Mouse (Mus musculus) cerebellum, adult 2 months (tissue): ENCODE data around the gene Slc27a1. TPM values are rescaled to one million over a fixed set of nuclear protein-coding genes. Genes with fewer than 3 reads are reported as not detected.

Source experiments
- DNase-seq, 2 experiments: peaks; one replicate each; pipeline ENCODE4 v3.0.0; 2021
- H3K27ac ChIP-seq: fragments of 200-500 bp; 2 replicates; pipeline ENCODE4 v1.5.1; 2012; ENCODE audit warnings: low read length, control low read depth, inconsistent platforms; ENCODE audit not compliant: insufficient read depth
- H3K27me3 ChIP-seq: fragments of 200-500 bp; 2 replicates; pipeline ENCODE4 v1.6.1; 2012; ENCODE audit warnings: inconsistent platforms, mild to moderate bottlenecking, low read length, moderate library complexity; ENCODE audit not compliant: control insufficient read depth, insufficient read depth
- H3K4me1 ChIP-seq: fragments of 200-500 bp; 2 replicates; pipeline ENCODE4 v1.6.1; 2011; ENCODE audit warnings: low read length; ENCODE audit not compliant: control insufficient read depth, insufficient read depth
- H3K4me3 ChIP-seq: fragments of 200-500 bp; replicated peaks from 2 replicates; pipeline ENCODE3; 2011; ENCODE audit warnings: mild to moderate bottlenecking, low read depth, low read length, control low read depth; ENCODE audit not compliant: insufficient read depth
- CTCF ChIP-seq: fragments of 200-500 bp; IDR thresholded peaks from 2 replicates; pipeline ENCODE4 v1.5.1; 2011; ENCODE audit warnings: low read depth, mild to moderate bottlenecking, control low read depth, low read length, moderate library complexity, borderline replicate concordance; ENCODE audit not compliant: insufficient read depth
- POLR2A ChIP-seq: fragments of 200-500 bp; IDR thresholded peaks from 2 replicates; pipeline ENCODE4 v1.6.1; 2011; ENCODE audit warnings: low read length, control low read depth, borderline replicate concordance; ENCODE audit not compliant: insufficient read depth
- WGBS: fragments of 180-500 bp; shearing (Covaris S2); methylation state at CpG from one replicate; pipeline ENCODE4 v1.1.7; 2018; 5-methylcytosine and 5-hydroxymethylcytosine counted together
- polyA plus RNA-seq: library from polyadenylated mRNA; depleted of rRNA; stranded (reverse); fragments of >200 nt; gene quantifications from 2 replicates; pipeline ENCODE4 v1.2.3, GENCODE M21; 2012

Slc27a1 gene
- polyA plus RNA-seq, 1 experiment, result 142 TPM

DNA sequence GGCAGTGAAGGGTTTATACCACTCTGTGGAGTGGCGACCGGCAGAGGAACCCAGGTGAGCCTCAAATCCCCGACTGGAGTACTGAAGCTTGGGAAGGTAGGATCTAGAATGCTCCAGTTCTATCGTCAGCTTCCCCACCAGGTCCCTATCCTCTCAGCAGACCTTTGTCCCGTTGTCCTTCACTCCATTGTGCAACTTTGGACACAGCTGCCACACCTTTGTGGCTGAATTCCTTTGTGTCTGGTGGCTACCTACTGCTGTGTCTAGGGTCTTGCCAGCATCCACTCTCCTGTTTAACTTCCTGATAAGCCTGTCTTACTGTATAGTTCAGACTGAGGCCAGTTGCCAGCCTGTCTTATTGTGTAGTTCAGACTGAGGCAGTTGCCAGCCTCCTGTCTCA lies 43.5 kb downstream of the Slc27a1 start:
- Histone ChIP-seq H3K27ac (no peak overlapping the region), H3K4me1 (peaks cover 8% of the 10 kb centered on the region), H3K4me3 (peak overlapping the region; percentile 84), H3K27me3 (no peaks in the 10 kb centered on the region)
- no peak for TF ChIP-seq CTCF
- TF ChIP-seq POLR2A, result no peak
- DNase-seq, result no peak
- 15% methylated on average over 5 of the region's 5 CpGs for WGBS

- Histone ChIP-seq H3K4me3 (no peak overlapping the region), H3K27ac (no peak overlapping the region), H3K27me3 (no peaks in the 10 kb centered on the region), H3K4me1 (peaks cover 8% of the 10 kb centered on the region)
- no peak for DNase-seq
- 69% methylated on average over 4 of the region's 4 CpGs for WGBS
- TF ChIP-seq CTCF, result no peak
- no peak for TF ChIP-seq POLR2A
Observed at GRCm38 (mm10) chr8:71613418-71613817, 44.7 kb downstream of the Slc27a1 start.

DNA sequence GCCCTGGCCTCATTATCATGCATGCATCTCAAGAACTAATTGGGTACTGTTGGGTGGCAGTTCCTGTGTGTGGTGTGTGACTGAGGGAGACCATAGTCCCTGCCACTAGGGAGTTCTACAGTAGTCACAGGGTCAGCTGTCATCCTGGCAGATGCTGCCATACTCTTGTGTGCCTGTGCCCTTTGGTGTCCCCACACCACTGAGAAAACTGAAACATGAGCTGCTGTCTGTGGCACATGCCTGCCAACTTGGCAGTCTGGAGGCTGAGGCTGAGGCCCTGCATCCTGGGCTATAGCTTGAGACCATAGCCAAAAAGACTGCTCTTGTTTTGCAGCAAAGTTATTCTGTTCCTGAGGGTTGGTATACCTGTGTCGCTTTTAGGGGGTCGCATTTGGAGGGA lies 51.1 kb downstream of the Slc27a1 start:
- no peak for DNase-seq
- no peaks in the 10 kb centered on the region for H3K27me3 ChIP-seq
- no peaks in the 10 kb centered on the region for H3K4me1 ChIP-seq
- H3K27ac ChIP-seq, result no peak overlapping the region
- H3K4me3 ChIP-seq, result no peak overlapping the region
- WGBS, result 89% methylated on average over 2 of the region's 2 CpGs
- TF ChIP-seq POLR2A, result no peak
- TF ChIP-seq CTCF, result no peak

DNA sequence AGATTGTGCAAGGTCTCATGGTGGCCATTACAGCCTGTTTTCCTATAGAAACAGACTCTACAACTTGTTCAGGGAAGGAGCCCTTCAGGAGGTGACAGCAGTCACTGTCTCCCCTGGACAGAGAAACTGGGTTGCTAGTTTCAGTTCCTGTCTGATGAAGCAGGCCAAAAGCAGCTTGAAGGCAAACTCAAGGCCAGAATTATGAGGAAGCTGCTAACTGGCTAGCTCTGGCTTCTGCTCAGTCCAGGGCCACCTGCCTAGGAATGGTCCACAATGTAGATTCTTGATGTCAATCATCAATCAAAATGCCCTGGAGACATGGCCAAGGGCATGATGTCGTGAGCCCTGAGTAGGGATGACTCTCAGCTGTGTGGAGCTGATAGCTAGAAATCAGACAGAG lies 56.4 kb downstream of the Slc27a1 start:
- WGBS, result 47% methylated on average over 1 of the region's 1 CpGs
- Histone ChIP-seq H3K27me3 (no peaks in the 10 kb centered on the region), H3K27ac (no peak overlapping the region), H3K4me1 (no peaks in the 10 kb centered on the region; the same call in 1 of the 2 replicates), H3K4me3 (no peak overlapping the region)
- DNase-seq, result no peak
- TF ChIP-seq POLR2A, result no peak
- no peak for TF ChIP-seq CTCF

DNA sequence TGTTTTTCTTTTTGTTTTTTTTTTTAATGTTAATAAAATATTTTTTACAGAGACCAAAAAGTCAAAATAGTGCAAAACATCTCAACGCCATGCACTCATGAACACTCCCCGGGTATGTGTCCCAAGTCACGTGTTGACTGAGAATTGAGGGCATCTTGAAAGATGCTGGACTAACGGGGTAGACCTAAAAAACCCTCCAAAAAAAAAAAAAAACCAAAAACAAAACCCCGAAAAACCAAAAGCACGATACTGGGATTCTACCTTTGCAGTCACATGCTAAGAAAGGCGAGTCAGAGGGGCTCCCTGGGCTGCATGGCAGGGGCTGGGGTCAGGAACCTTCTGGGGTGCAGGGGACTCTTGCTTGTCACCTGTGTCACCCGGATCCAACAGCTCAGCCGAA lies 58.1 kb downstream of the Slc27a1 start:
- H3K4me1 ChIP-seq, result no peaks in the 10 kb centered on the region; the same call in 1 of the 2 replicates
- no peak for TF ChIP-seq POLR2A
- no peak for TF ChIP-seq CTCF
- WGBS, result 84% methylated on average over 9 of the region's 9 CpGs
- no peak overlapping the region for H3K27ac ChIP-seq
- H3K4me3 ChIP-seq, result no peak overlapping the region
- no peaks in the 10 kb centered on the region for H3K27me3 ChIP-seq
- no peak for DNase-seq

GRCm38 (mm10) chr8:71627265-71628099 lies 58.8 kb downstream of the Slc27a1 start:
- no peak overlapping the region for H3K27ac ChIP-seq

DNA sequence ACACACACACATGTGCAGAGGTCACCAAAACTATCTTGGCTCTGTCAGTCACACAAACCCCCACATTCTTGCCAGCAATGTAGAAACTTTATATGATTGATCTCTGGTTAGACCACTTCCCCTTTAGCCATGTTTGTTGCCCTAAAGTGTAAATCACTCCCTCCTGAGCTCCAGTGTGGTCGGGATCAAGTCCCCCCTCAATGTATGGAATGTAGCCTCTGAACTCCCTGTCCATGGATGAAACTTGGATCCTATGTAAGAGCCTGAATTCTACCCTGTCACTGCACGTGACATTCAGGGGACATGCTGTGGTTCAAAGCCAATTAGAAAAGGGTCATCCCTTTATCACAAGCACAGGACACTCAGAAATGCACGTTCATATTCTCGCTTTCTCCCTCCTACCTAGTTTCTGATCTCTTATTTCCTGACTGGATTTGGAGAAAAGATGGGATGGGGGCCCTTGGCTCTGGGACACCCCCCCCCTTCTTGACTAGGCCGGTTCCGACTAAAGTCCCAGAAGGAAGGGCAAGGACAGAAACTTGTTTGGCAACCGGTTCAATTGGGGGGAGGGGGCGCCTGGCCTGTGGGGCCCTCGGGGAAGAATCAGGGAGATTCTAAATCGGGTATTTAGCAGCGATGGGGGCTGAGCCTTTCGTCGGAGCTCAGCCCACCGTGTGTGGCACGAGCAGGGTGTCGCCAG lies 59.9 kb downstream of the Slc27a1 start:
- 28% methylated on average over 16 of the region's 16 CpGs for WGBS
- H3K27me3 ChIP-seq, result no peaks in the 10 kb centered on the region
- H3K4me1 ChIP-seq, result no peaks in the 10 kb centered on the region; the same call in 1 of the 2 replicates
- peak overlapping the region; percentile 41 for H3K4me3 ChIP-seq
- no peak for DNase-seq
- TF ChIP-seq CTCF, result no peak
- no peak for TF ChIP-seq POLR2A
- no peak overlapping the region for H3K27ac ChIP-seq

More at GRCm38 (mm10) chr8:71627265-71628099, 58.8 kb downstream of the Slc27a1 start:
- 44% methylated on average over 9 of the region's 9 CpGs for WGBS
- no peaks in the 10 kb centered on the region; the same call in 1 of the 2 replicates for H3K4me1 ChIP-seq
- no peak for TF ChIP-seq CTCF
- TF ChIP-seq POLR2A, result no peak
- no peak overlapping the region for H3K4me3 ChIP-seq
- no peak for DNase-seq
- no peaks in the 10 kb centered on the region for H3K27me3 ChIP-seq
